Mouse (Mus musculus) kidney, embryonic 15.5 days (tissue): ENCODE data around the gene Rbck1. TPM values are rescaled to one million over a fixed set of nuclear protein-coding genes. Genes with fewer than 3 reads are reported as not detected.
A peak's percentile ranks its signal among the peaks of the same experiment; 100 is the strongest.
"Not testable (repeated sequence)": the region's sequence is repeated elsewhere in the genome, so short reads cannot be mapped to it uniquely, and the experiment has no call there.

Source experiments
- ATAC-seq: fragments of 200-750 bp; cut with Nextera tagmentation; replicated peaks from 2 replicates; pipeline ENCODE4 v1.8.0; 2017; ENCODE audit warnings: moderate TSS enrichment; ENCODE audit not compliant: low FRiP score
- H3K27ac ChIP-seq: fragments of 300-500 bp; sonication (generic); 2 replicates; pipeline ENCODE4 v1.5.1; 2015; ENCODE audit warnings: mild to moderate bottlenecking, inconsistent platforms
- H3K27me3 ChIP-seq: fragments of 300-500 bp; sonication (generic); 2 replicates; pipeline ENCODE4 v1.6.1; 2015; ENCODE audit warnings: inconsistent platforms
- H3K36me3 ChIP-seq: fragments of 300-500 bp; sonication (generic); 2 replicates; pipeline ENCODE4 v1.6.1; 2015; ENCODE audit warnings: inconsistent platforms
- H3K4me1 ChIP-seq: fragments of 300-500 bp; sonication (generic); 2 replicates; pipeline ENCODE4 v1.6.1; 2015; ENCODE audit warnings: inconsistent platforms
- H3K4me2 ChIP-seq: fragments of 300-500 bp; sonication (generic); 2 replicates; pipeline ENCODE4 v1.6.1; 2015; ENCODE audit warnings: moderate library complexity, mild to moderate bottlenecking, inconsistent platforms
- H3K4me3 ChIP-seq: fragments of 300-500 bp; sonication (generic); replicated peaks from 2 replicates; pipeline ENCODE4 v1.5.1; 2015; ENCODE audit warnings: mild to moderate bottlenecking, inconsistent platforms
- H3K9ac ChIP-seq: fragments of 300-500 bp; sonication (generic); 2 replicates; pipeline ENCODE4 v1.6.1; 2015; ENCODE audit warnings: mild to moderate bottlenecking, inconsistent platforms
- H3K9me3 ChIP-seq: fragments of 300-500 bp; sonication (generic); replicated peaks from 2 replicates; pipeline ENCODE4 v1.6.1; 2016; ENCODE audit warnings: inconsistent platforms
- WGBS: fragments of 180-500 bp; shearing (Covaris S2); methylation state at CpG from one replicate; pipeline ENCODE4 v1.1.7; 2015; ENCODE audit warnings: mixed read lengths; 5-methylcytosine and 5-hydroxymethylcytosine counted together
- polyA plus RNA-seq: library from polyadenylated mRNA; unstranded; fragments of >200 nt; fragmentation: Nextera tagmentation; extraction: Ambion mirVana; gene quantifications from 2 replicates; pipeline ENCODE4 v1.2.1, GENCODE M21; 2015

Gene Rbck1
- polyA plus RNA-seq, 1 experiment from 2014 or later: 88.7 TPM

GRCm38 (mm10) chr2:152359616-152360015 lies 27.2 kb upstream of the Rbck1 start:
- WGBS: 58% methylated on average over 5 of the region's 5 CpGs
- Histone ChIP-seq H3K4me2 (no peak overlapping the region), H3K36me3 (no peaks in the 10 kb centered on the region), H3K27ac (0 out of 2 replicates have a peak overlapping the region, but pooled peaks have one; percentile 22), H3K9ac (no peak overlapping the region), H3K4me3 (no peak overlapping the region), H3K4me1 (peaks cover 15% of the 10 kb centered on the region), H3K27me3 (0 out of 2 replicates have a peak, but pooled peaks cover 3% of the 10 kb centered on the region), H3K9me3 (no peaks in the 10 kb centered on the region)
- ATAC-seq: 0 out of 2 replicates have a peak, but pooled peaks have one; percentile 8

DNA sequence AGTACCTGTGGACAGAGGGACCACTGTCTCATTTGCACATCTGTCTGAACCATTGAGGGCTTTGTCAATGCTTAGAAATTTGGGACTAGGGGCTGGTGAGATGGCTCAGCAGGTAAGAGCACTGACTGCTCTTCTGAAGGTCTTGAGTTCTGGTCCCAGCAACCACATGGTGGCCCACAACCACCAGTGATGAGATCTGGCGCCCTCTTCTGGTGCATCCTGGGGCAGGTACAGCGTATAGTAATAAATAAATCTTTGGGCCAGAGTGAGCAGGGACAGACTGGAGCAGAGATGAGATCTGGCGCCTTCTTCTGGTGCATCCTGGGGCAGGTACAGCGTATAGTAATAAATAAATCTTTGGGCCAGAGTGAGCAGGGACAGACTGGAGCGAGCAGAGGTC lies 26.5 kb upstream of the Rbck1 start:
- ATAC-seq: not testable (repeated sequence)

GRCm38 (mm10) chr2:152357254-152357653 lies 24.8 kb upstream of the Rbck1 start:
- Histone ChIP-seq H3K27ac (no peak overlapping the region), H3K27me3 (0 out of 2 replicates have a peak, but pooled peaks cover 3% of the 10 kb centered on the region), H3K4me3 (no peak overlapping the region), H3K4me1 (0 out of 2 replicates have a peak, but pooled peaks cover 7% of the 10 kb centered on the region), H3K4me2 (no peak overlapping the region), H3K9me3 (no peaks in the 10 kb centered on the region), H3K36me3 (no peaks in the 10 kb centered on the region), H3K9ac (no peak overlapping the region)
- no peak for ATAC-seq
- 75% methylated on average over 3 of the region's 3 CpGs for WGBS

More for the DNA sequence above, 26.5 kb upstream of the Rbck1 start:
- not testable (repeated sequence) for H3K4me3 ChIP-seq, H3K9me3 ChIP-seq, H3K9ac ChIP-seq, H3K27ac ChIP-seq, H3K27me3 ChIP-seq, H3K4me2 ChIP-seq, H3K36me3 ChIP-seq
- WGBS: 77% methylated on average over 5 of the region's 5 CpGs
- H3K4me1 ChIP-seq: peaks cover 13% of the 10 kb centered on the region

- ATAC-seq: peak; percentile 43; the same call in 1 of the 2 replicates
- WGBS: 86% methylated on average over 8 of the region's 8 CpGs
- no peaks in the 10 kb centered on the region for H3K9me3 ChIP-seq
These were observed 17.5 kb upstream of the Rbck1 start for GRCm38 (mm10) chr2:152349842-152350540.

GRCm38 (mm10) chr2:152349205-152349604 lies 16.8 kb upstream of the Rbck1 start:
- Histone ChIP-seq H3K4me1 (peaks cover 26% of the 10 kb centered on the region), H3K27ac (no peak overlapping the region), H3K4me2 (no peak overlapping the region), H3K9ac (no peak overlapping the region), H3K4me3 (no peak overlapping the region), H3K9me3 (no peaks in the 10 kb centered on the region), H3K36me3 (no peaks in the 10 kb centered on the region), H3K27me3 (peaks cover 4% of the 10 kb centered on the region; the same call in 1 of the 2 replicates)
- no peak for ATAC-seq
- WGBS: 83% methylated on average over 6 of the region's 6 CpGs

More at GRCm38 (mm10) chr2:152349842-152350540, 17.5 kb upstream of the Rbck1 start:
- Histone ChIP-seq H3K9ac (no peak overlapping the region), H3K27me3 (no peaks in the 10 kb centered on the region; the same call in 1 of the 2 replicates), H3K4me3 (no peak overlapping the region), H3K4me1 (peaks cover 21% of the 10 kb centered on the region; the same call in 1 of the 2 replicates), H3K36me3 (no peaks in the 10 kb centered on the region), H3K27ac (no peak overlapping the region), H3K4me2 (no peak overlapping the region)

- H3K9me3 ChIP-seq: no peaks in the 10 kb centered on the region
- peaks cover 38% of the 10 kb centered on the region for H3K4me1 ChIP-seq
- H3K27ac ChIP-seq: no peak overlapping the region
- no peak overlapping the region for H3K9ac ChIP-seq
- no peak overlapping the region for H3K4me2 ChIP-seq
- no peaks in the 10 kb centered on the region for H3K36me3 ChIP-seq
- peaks cover 7% of the 10 kb centered on the region; the same call in 1 of the 2 replicates for H3K27me3 ChIP-seq
- no peak for ATAC-seq
- 78% methylated on average over 2 of the region's 2 CpGs for WGBS
- no peak overlapping the region for H3K4me3 ChIP-seq
These were observed 15.3 kb upstream of the Rbck1 start for GRCm38 (mm10) chr2:152347722-152348121.

DNA sequence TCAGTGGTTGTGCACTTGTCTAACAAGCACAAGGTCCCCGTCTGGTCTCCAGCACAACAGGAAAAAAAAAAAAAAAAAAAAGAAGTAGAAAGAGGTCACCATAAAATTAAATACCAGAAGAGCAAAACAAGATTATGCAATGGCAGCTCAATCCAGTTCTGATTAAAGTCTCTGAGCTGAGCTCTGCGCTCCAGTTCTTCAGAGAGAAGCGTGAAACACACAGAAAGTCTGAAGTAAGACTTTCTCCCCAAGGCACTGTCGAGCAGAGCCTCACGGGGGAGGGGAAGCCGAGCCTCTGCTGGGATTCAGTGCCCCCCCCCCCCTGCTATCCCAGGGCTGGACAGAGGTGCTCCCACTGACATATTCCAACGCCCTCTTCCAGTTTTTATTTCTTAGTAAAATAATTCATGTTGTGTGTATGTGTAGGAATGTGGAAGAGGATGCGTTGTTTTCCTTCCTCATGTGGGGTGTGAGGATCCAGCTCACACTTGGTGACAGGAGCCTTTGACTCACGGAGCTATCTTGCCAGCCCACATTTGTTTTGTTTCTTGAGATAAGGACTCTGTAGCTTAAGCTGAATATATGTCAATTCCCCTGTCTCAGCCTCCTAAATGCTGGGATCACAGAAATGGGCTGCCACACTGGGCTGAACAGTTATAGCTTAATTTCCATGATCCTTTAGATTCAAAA lies 14.5 kb upstream of the Rbck1 start:
- H3K4me1 ChIP-seq: peaks cover 38% of the 10 kb centered on the region
- no peaks in the 10 kb centered on the region for H3K9me3 ChIP-seq
- H3K27me3 ChIP-seq: peaks cover 7% of the 10 kb centered on the region; the same call in 1 of the 2 replicates
- no peak overlapping the region for H3K27ac ChIP-seq
- 43% methylated on average over 9 of the region's 9 CpGs for WGBS
- H3K4me2 ChIP-seq: no peak overlapping the region
- no peaks in the 10 kb centered on the region for H3K36me3 ChIP-seq
- H3K9ac ChIP-seq: no peak overlapping the region
- ATAC-seq: no peak
- H3K4me3 ChIP-seq: no peak overlapping the region

GRCm38 (mm10) chr2:152345393-152345792 lies 12.9 kb upstream of the Rbck1 start:
- H3K9me3 ChIP-seq: no peaks in the 10 kb centered on the region
- peaks cover 7% of the 10 kb centered on the region; the same call in 1 of the 2 replicates for H3K27me3 ChIP-seq
- peaks cover 38% of the 10 kb centered on the region for H3K4me1 ChIP-seq
- no peak overlapping the region for H3K27ac ChIP-seq
- H3K9ac ChIP-seq: no peak overlapping the region
- no peak overlapping the region for H3K4me2 ChIP-seq
- no peak for ATAC-seq
- WGBS: 54% methylated on average over 6 of the region's 6 CpGs
- no peak overlapping the region for H3K4me3 ChIP-seq
- no peaks in the 10 kb centered on the region for H3K36me3 ChIP-seq

- no peak overlapping the region for H3K27ac ChIP-seq
- H3K9ac ChIP-seq: no peak overlapping the region
- peaks cover 7% of the 10 kb centered on the region; the same call in 1 of the 2 replicates for H3K27me3 ChIP-seq
- H3K36me3 ChIP-seq: no peaks in the 10 kb centered on the region
- no peaks in the 10 kb centered on the region for H3K9me3 ChIP-seq
- WGBS: 66% methylated on average over 5 of the region's 5 CpGs
- peaks cover 36% of the 10 kb centered on the region for H3K4me1 ChIP-seq
- H3K4me3 ChIP-seq: no peak overlapping the region
- no peak overlapping the region; the same call in 1 of the 2 replicates for H3K4me2 ChIP-seq
- no peak for ATAC-seq
These were observed 12.5 kb upstream of the Rbck1 start for GRCm38 (mm10) chr2:152344909-152345308.

DNA sequence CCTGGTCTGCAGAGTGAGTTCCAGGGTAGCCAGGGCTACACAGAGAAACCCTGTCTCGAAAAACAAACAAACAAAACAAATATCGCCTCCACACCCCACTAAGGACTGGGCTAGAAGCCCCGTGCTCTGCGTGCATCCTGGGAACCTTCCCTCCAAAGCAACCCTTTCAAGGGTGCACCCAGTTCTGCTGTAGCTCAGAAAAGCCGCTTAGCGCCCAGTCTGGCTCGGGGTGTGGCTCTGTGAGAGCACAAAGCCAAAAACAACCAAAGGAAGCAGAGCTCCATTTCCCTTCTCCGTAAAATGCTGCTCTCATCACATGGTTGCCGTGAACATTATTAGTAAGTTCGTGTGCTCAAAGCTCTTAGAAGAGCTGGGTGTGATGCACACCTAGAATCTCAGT lies 11.9 kb upstream of the Rbck1 start:
- Histone ChIP-seq H3K27ac (no peak overlapping the region), H3K9me3 (no peaks in the 10 kb centered on the region), H3K4me2 (peak overlapping the region; percentile 99), H3K4me3 (peak overlapping the region; percentile 66), H3K9ac (peak overlapping the region; percentile 58), H3K4me1 (peaks cover 32% of the 10 kb centered on the region), H3K27me3 (peaks cover 7% of the 10 kb centered on the region; the same call in 1 of the 2 replicates), H3K36me3 (no peaks in the 10 kb centered on the region)
- peak; percentile 13; the same call in 1 of the 2 replicates for ATAC-seq
- WGBS: 9% methylated on average over 10 of the region's 10 CpGs

- WGBS: under 1% methylated on average over 51 of the region's 52 CpGs
- peaks cover 7% of the 10 kb centered on the region; the same call in 1 of the 2 replicates for H3K27me3 ChIP-seq
- no peak within 1 kb of the TSS for H3K27ac ChIP-seq
- H3K9me3 ChIP-seq: no peaks in the 10 kb centered on the region
- H3K36me3 ChIP-seq: no peaks in the 10 kb centered on the region
- peak within 1 kb of the TSS; percentile 99 for H3K4me2 ChIP-seq
- H3K4me1 ChIP-seq: peaks cover 29% of the 10 kb centered on the region
- peak within 1 kb of the TSS; percentile 66 for H3K4me3 ChIP-seq
- H3K9ac ChIP-seq: peak within 1 kb of the TSS; percentile 58
- peak; percentile 90 for ATAC-seq
These were observed 11.1 kb upstream of the Rbck1 start, which contains the start of gene Trib3 for GRCm38 (mm10) chr2:152343329-152344213. Gene Trib3, minus strand, starts transcription at chr2:152344032.
